Mouse (Mus musculus): ENCODE measurements around the gene Rab13. TPM values are rescaled to one million over a fixed set of nuclear protein-coding genes. Genes with fewer than 3 reads are reported as not detected.

Rab13 gene
- polyA plus RNA-seq, 1 experiment from 2014 or later: 30.6 TPM

DNA sequence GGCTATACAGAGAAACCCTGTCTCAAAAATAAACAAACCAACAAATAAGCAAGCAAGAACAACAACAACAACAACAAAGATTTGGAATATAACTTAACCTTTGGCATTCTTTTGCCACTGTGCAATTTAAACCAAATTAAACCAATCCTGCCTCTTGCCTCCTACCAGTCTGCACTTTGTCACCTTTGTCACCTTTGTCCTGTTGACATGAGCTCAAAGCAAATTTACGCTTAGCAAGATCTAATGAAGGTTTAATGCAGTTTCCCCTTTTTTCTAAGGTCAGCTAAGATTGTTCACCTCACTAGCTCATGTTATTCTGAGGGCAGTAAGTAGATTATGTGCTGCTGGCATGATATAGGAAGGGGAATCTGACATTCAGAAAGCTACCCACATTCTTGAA lies 15.9 kb upstream of the Rab13 start:
- H3K4me1 ChIP-seq (ENCODE audit: insufficient read depth, low read depth, low read length): no peaks in the 10 kb centered on the region
- no peak overlapping the region for H3K4me3 ChIP-seq (ENCODE audit: low read depth, low read length)
- no peak overlapping the region for H3K9ac ChIP-seq (replicated peaks; ENCODE audit: low read depth)
- 78% methylated on average over 1 of the region's 1 CpGs for WGBS
- H3K36me3 ChIP-seq (ENCODE audit: insufficient read depth, low read length): no peaks in the 10 kb centered on the region
- no peak overlapping the region for H3K27ac ChIP-seq (ENCODE audit: low read length)
- DNase-seq (ENCODE audit: low spot score): no peak
- ATAC-seq: no peak
- TF ChIP-seq EP300 (IDR thresholded peaks at IDR 0.05): no peak
- H3K9me3 ChIP-seq (ENCODE audit: low read length): no peaks in the 10 kb centered on the region
- no peak overlapping the region for H3K4me2 ChIP-seq (replicated peaks; ENCODE audit: low read depth, low read length)
- H3K27me3 ChIP-seq (replicated peaks; ENCODE audit: insufficient read depth, low read length): no peaks in the 10 kb centered on the region

GRCm38 (mm10) chr3:90202884-90203283 lies 10.6 kb upstream of the Rab13 start:
- no peak overlapping the region for H3K27ac ChIP-seq (ENCODE audit: low read length)
- H3K4me1 ChIP-seq (ENCODE audit: insufficient read depth, low read depth, low read length): no peaks in the 10 kb centered on the region
- DNase-seq (ENCODE audit: low spot score) (no peak), ATAC-seq (no peak)
- no peak overlapping the region for H3K4me3 ChIP-seq (ENCODE audit: low read depth, low read length)
- H3K4me2 ChIP-seq (replicated peaks; ENCODE audit: low read depth, low read length): no peak overlapping the region
- no peak for TF ChIP-seq CTCF (IDR thresholded peaks at IDR 0.05)
- TF ChIP-seq EP300 (IDR thresholded peaks at IDR 0.05): no peak
- no peaks in the 10 kb centered on the region for H3K9me3 ChIP-seq (ENCODE audit: low read length)
- H3K9ac ChIP-seq (replicated peaks; ENCODE audit: low read depth): no peak overlapping the region
- no peaks in the 10 kb centered on the region for H3K36me3 ChIP-seq (ENCODE audit: insufficient read depth, low read length)
- WGBS: 40% methylated on average over 1 of the region's 1 CpGs
- H3K27me3 ChIP-seq (replicated peaks; ENCODE audit: insufficient read depth, low read length): no peaks in the 10 kb centered on the region

DNA sequence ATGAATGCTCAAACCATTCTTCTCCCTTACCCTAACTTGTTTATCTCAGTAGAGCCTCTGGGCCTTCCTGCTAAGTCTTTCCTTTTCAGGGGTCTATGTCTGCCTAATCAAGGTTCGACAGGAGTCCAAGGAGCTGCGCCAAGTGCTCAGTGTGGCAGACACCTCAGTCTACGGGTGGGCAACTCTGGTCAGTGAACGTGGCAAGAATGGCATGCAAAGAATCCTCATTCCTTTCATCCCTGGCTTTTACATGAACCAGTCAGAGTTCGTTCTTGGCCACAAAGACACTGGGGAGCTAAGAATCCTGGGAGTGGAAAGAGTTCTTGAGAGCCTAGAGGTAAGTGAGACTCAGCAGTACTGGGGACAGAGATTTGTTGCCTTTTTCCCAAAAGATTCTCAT lies 9.9 kb upstream of the Rab13 start:
- Histone ChIP-seq H3K9ac (replicated peaks; ENCODE audit: low read depth) (no peak overlapping the region), H3K4me2 (replicated peaks; ENCODE audit: low read depth, low read length) (no peak overlapping the region), H3K9me3 (ENCODE audit: low read length) (no peaks in the 10 kb centered on the region), H3K36me3 (ENCODE audit: insufficient read depth, low read length) (peaks cover 6% of the 10 kb centered on the region; the same call in 1 of the 2 replicates), H3K27me3 (replicated peaks; ENCODE audit: insufficient read depth, low read length) (no peaks in the 10 kb centered on the region), H3K4me3 (ENCODE audit: low read depth, low read length) (no peak overlapping the region), H3K27ac (ENCODE audit: low read length) (no peak overlapping the region), H3K4me1 (ENCODE audit: insufficient read depth, low read depth, low read length) (no peaks in the 10 kb centered on the region)
- no peak for ATAC-seq
- no peak for TF ChIP-seq EP300 (IDR thresholded peaks at IDR 0.05)
- no peak for TF ChIP-seq CTCF (IDR thresholded peaks at IDR 0.05)
- 57% methylated on average over 5 of the region's 5 CpGs for WGBS
- DNase-seq (ENCODE audit: low spot score): no peak

DNA sequence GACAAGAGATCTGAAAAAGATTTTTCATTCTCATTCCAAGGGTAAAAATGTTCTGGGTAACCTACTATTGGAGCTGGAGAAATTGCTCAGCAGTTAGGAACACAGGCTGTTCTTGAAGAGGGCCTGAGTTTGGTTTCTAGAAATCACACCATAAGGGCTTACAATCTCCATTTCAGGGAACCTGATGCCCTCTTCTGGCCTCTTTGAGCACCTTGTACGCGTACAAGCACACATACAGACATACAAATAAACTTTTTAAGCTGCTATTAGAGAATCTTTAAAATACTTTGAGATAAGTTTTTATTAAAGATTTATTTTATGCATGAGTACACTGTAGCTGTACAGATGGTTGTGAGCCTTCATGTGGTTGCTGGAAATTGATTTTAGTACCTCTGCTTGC lies 8.9 kb upstream of the Rab13 start:
- H3K4me2 ChIP-seq (replicated peaks; ENCODE audit: low read depth, low read length): no peak overlapping the region
- H3K27ac ChIP-seq (ENCODE audit: low read length): no peak overlapping the region
- H3K36me3 ChIP-seq (ENCODE audit: insufficient read depth, low read length): peaks cover 7% of the 10 kb centered on the region; the same call in 1 of the 2 replicates
- ATAC-seq (no peak), DNase-seq (ENCODE audit: low spot score) (no peak)
- no peaks in the 10 kb centered on the region for H3K9me3 ChIP-seq (ENCODE audit: low read length)
- 97% methylated on average over 2 of the region's 2 CpGs for WGBS
- H3K4me3 ChIP-seq (ENCODE audit: low read depth, low read length): no peak overlapping the region
- H3K9ac ChIP-seq (replicated peaks; ENCODE audit: low read depth): no peak overlapping the region
- TF ChIP-seq EP300 (IDR thresholded peaks at IDR 0.05): no peak
- no peak for TF ChIP-seq CTCF (IDR thresholded peaks at IDR 0.05)
- H3K27me3 ChIP-seq (replicated peaks; ENCODE audit: insufficient read depth, low read length): no peaks in the 10 kb centered on the region
- H3K4me1 ChIP-seq (ENCODE audit: insufficient read depth, low read depth, low read length): no peaks in the 10 kb centered on the region

- peak; percentile 64 for DNase-seq (ENCODE audit: low spot score)
- ATAC-seq: peak; percentile 54
- peaks cover 16% of the 10 kb centered on the region; the same call in 1 of the 2 replicates for H3K36me3 ChIP-seq (ENCODE audit: insufficient read depth, low read length)
- no peak overlapping the region for H3K4me3 ChIP-seq (ENCODE audit: low read depth, low read length)
- H3K9ac ChIP-seq (replicated peaks; ENCODE audit: low read depth): no peak overlapping the region
- H3K27ac ChIP-seq (ENCODE audit: low read length): no peak overlapping the region
- WGBS: 83% methylated on average over 2 of the region's 2 CpGs
- TF ChIP-seq CTCF (IDR thresholded peaks at IDR 0.05) (no peak), EP300 (IDR thresholded peaks at IDR 0.05) (no peak)
- H3K27me3 ChIP-seq (replicated peaks; ENCODE audit: insufficient read depth, low read length): no peaks in the 10 kb centered on the region
- no peaks in the 10 kb centered on the region for H3K9me3 ChIP-seq (ENCODE audit: low read length)
- H3K4me2 ChIP-seq (replicated peaks; ENCODE audit: low read depth, low read length): no peak overlapping the region
- H3K4me1 ChIP-seq (ENCODE audit: insufficient read depth, low read depth, low read length): peaks cover 8% of the 10 kb centered on the region; the same call in 1 of the 2 replicates
Measured at GRCm38 (mm10) chr3:90208662-90209061, 4.8 kb upstream of the Rab13 start.

DNA sequence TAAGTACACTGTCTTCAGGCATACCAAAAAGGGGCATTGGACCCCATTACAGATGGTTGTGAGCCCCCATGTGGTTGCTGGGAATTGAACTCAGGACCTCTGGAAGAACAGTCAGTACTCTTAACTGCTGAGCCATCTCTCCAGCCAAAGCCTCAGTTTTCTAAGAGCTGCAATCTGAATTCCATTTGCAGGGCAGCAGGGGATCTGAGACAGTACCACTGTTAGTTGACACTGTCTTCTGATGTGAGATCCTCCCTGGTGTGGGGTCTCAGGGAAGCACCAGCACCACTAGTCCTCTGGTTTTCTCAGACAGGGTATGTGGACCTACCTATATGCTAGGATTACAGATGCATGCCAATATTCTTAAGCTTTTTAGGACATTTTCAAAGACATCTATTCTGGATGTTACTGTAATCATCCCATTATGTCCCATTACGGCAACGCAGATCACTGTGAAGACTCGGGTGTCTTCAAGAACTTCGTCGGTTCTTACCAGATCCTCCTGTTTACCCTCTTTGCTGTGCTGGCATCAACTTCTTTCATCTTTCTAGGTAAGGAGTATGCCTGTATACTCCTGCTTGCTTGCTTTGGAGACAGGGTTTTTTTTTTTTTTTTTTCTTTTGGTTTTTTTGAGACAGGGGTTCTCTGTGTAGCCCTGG lies 3.5 kb upstream of the Rab13 start:
- H3K27ac ChIP-seq (ENCODE audit: low read length): no peak overlapping the region
- H3K27me3 ChIP-seq (replicated peaks; ENCODE audit: insufficient read depth, low read length): no peaks in the 10 kb centered on the region
- no peak overlapping the region for H3K4me2 ChIP-seq (replicated peaks; ENCODE audit: low read depth, low read length)
- no peaks in the 10 kb centered on the region for H3K9me3 ChIP-seq (ENCODE audit: low read length)
- no peak overlapping the region for H3K4me3 ChIP-seq (ENCODE audit: low read depth, low read length)
- no peak overlapping the region for H3K9ac ChIP-seq (replicated peaks; ENCODE audit: low read depth)
- H3K4me1 ChIP-seq (ENCODE audit: insufficient read depth, low read depth, low read length): peaks cover 8% of the 10 kb centered on the region; the same call in 1 of the 2 replicates
- ATAC-seq: no peak
- H3K36me3 ChIP-seq (ENCODE audit: insufficient read depth, low read length): peaks cover 16% of the 10 kb centered on the region; the same call in 1 of the 2 replicates
- WGBS: 93% methylated on average over 5 of the region's 5 CpGs
- DNase-seq (ENCODE audit: low spot score): no peak
- no peak for TF ChIP-seq EP300 (IDR thresholded peaks at IDR 0.05)
- TF ChIP-seq CTCF (IDR thresholded peaks at IDR 0.05): no peak
